Mouse (Mus musculus) neural tube, embryonic 13.5 days (tissue): ENCODE results near the gene Fen1. TPM values are rescaled to one million over a fixed set of nuclear protein-coding genes. Genes with fewer than 3 reads are reported as not detected.

Experiments used
- ATAC-seq: fragments of 200-750 bp; cut with Nextera tagmentation; 2 replicates; pipeline ENCODE4 v1.8.0; 2017; ENCODE audit warnings: low read depth, mild to moderate bottlenecking, moderate TSS enrichment, moderate library complexity
- H3K27ac ChIP-seq: fragments of 300-500 bp; sonication (generic); replicated peaks from 2 replicates; pipeline ENCODE4 v1.5.1; 2015; ENCODE audit warnings: moderate library complexity, mild to moderate bottlenecking, inconsistent platforms
- H3K27me3 ChIP-seq: fragments of 300-500 bp; sonication (generic); 2 replicates; pipeline ENCODE4 v1.6.1; 2015; ENCODE audit warnings: mild to moderate bottlenecking, inconsistent platforms
- H3K36me3 ChIP-seq: fragments of 300-500 bp; sonication (generic); 2 replicates; pipeline ENCODE4 v1.6.1; 2015; ENCODE audit warnings: mild to moderate bottlenecking, inconsistent platforms
- H3K4me1 ChIP-seq: fragments of 300-500 bp; sonication (generic); replicated peaks from 2 replicates; pipeline ENCODE4 v1.6.1; 2015; ENCODE audit warnings: inconsistent platforms
- H3K4me2 ChIP-seq: fragments of 300-500 bp; sonication (generic); 2 replicates; pipeline ENCODE4 v1.6.1; 2015; ENCODE audit warnings: inconsistent platforms, mild to moderate bottlenecking, moderate library complexity
- H3K4me3 ChIP-seq: fragments of 300-500 bp; sonication (generic); 2 replicates; pipeline ENCODE4 v1.5.1; 2015; ENCODE audit warnings: mild to moderate bottlenecking, inconsistent platforms
- H3K9ac ChIP-seq: fragments of 300-500 bp; sonication (generic); 2 replicates; pipeline ENCODE4 v1.6.1; 2015; ENCODE audit warnings: moderate library complexity, mild to moderate bottlenecking, inconsistent platforms
- H3K9me3 ChIP-seq: fragments of 300-500 bp; sonication (generic); 2 replicates; pipeline ENCODE4 v1.6.1; 2016; ENCODE audit warnings: inconsistent platforms
- WGBS: fragments of 180-500 bp; shearing (Covaris S2); methylation state at CpG from one replicate; pipeline ENCODE4 v1.1.7; 2015; 5-methylcytosine and 5-hydroxymethylcytosine counted together
- polyA plus RNA-seq: library from polyadenylated mRNA; unstranded; fragments of >200 nt; fragmentation: Nextera tagmentation; extraction: Ambion mirVana; gene quantifications from 2 replicates; pipeline ENCODE4 v1.2.1, GENCODE M21; 2015

Gene Fen1
- polyA plus RNA-seq, 1 experiment from 2014 or later: 31.6 TPM

GRCm38 (mm10) chr19:10189022-10189421, 14.9 kb downstream of the Fen1 start:
- WGBS: 96% methylated on average over 6 of the region's 6 CpGs
- Histone ChIP-seq H3K9me3 (no peaks in the 10 kb centered on the region), H3K27me3 (no peaks in the 10 kb centered on the region), H3K4me2 (no peak overlapping the region), H3K4me1 (peaks cover 50% of the 10 kb centered on the region), H3K27ac (no peak overlapping the region), H3K4me3 (no peak overlapping the region), H3K9ac (no peak overlapping the region), H3K36me3 (peaks cover 92% of the 10 kb centered on the region)
- no peak for ATAC-seq

- peaks cover 53% of the 10 kb centered on the region for H3K4me1 ChIP-seq
Measured at GRCm38 (mm10) chr19:10188281-10188811, 15.6 kb downstream of the Fen1 start.

GRCm38 (mm10) chr19:10186569-10186968, 17.4 kb downstream of the Fen1 start:
- no peaks in the 10 kb centered on the region for H3K9me3 ChIP-seq
- H3K27ac ChIP-seq: no peak overlapping the region
- ATAC-seq: no peak
- WGBS: 92% methylated on average over 8 of the region's 8 CpGs
- peaks cover 60% of the 10 kb centered on the region for H3K4me1 ChIP-seq
- H3K27me3 ChIP-seq: no peaks in the 10 kb centered on the region
- no peak overlapping the region for H3K4me3 ChIP-seq
- no peak overlapping the region for H3K4me2 ChIP-seq
- H3K36me3 ChIP-seq: peaks cover 67% of the 10 kb centered on the region
- H3K9ac ChIP-seq: no peak overlapping the region

More at GRCm38 (mm10) chr19:10188281-10188811, 15.6 kb downstream of the Fen1 start:
- no peak for ATAC-seq
- Histone ChIP-seq H3K27ac (peak overlapping the region; percentile 56), H3K36me3 (peaks cover 85% of the 10 kb centered on the region), H3K9me3 (no peaks in the 10 kb centered on the region), H3K27me3 (no peaks in the 10 kb centered on the region), H3K4me2 (no peak overlapping the region), H3K9ac (no peak overlapping the region), H3K4me3 (no peak overlapping the region)
- 62% methylated on average over 10 of the region's 10 CpGs for WGBS

GRCm38 (mm10) chr19:10185876-10186275, 18.1 kb downstream of the Fen1 start:
- no peaks in the 10 kb centered on the region for H3K9me3 ChIP-seq
- H3K4me3 ChIP-seq: no peak overlapping the region
- no peak overlapping the region for H3K4me2 ChIP-seq
- peaks cover 60% of the 10 kb centered on the region for H3K4me1 ChIP-seq
- 91% methylated on average over 3 of the region's 3 CpGs for WGBS
- 0 out of 2 replicates have a peak overlapping the region, but pooled peaks have one; percentile 31 for H3K9ac ChIP-seq
- no peak overlapping the region for H3K27ac ChIP-seq
- peaks cover 61% of the 10 kb centered on the region for H3K36me3 ChIP-seq
- H3K27me3 ChIP-seq: no peaks in the 10 kb centered on the region
- ATAC-seq: no peak

GRCm38 (mm10) chr19:10184096-10184495, 19.9 kb downstream of the Fen1 start:
- Histone ChIP-seq H3K9ac (peak overlapping the region; percentile 98), H3K36me3 (peaks cover 43% of the 10 kb centered on the region), H3K9me3 (no peaks in the 10 kb centered on the region), H3K4me3 (peak overlapping the region; percentile 82), H3K27me3 (no peaks in the 10 kb centered on the region), H3K27ac (peak overlapping the region; percentile 97), H3K4me1 (peaks cover 60% of the 10 kb centered on the region), H3K4me2 (peak overlapping the region; percentile 94)
- 0 out of 2 replicates have a peak, but pooled peaks have one; percentile 4 for ATAC-seq
- 7% methylated on average over 12 of the region's 12 CpGs for WGBS

GRCm38 (mm10) chr19:10183299-10183983, 20.5 kb downstream of the Fen1 start:
- ATAC-seq: peak; percentile 88
- Histone ChIP-seq H3K27me3 (no peaks in the 10 kb centered on the region), H3K27ac (peak overlapping the region; percentile 97), H3K4me3 (peak overlapping the region; percentile 82), H3K4me2 (peak overlapping the region; percentile 94), H3K9me3 (no peaks in the 10 kb centered on the region), H3K4me1 (peaks cover 53% of the 10 kb centered on the region), H3K36me3 (peaks cover 36% of the 10 kb centered on the region), H3K9ac (peak overlapping the region; percentile 98)
- 1% methylated on average over 35 of the region's 35 CpGs for WGBS

- peaks cover 30% of the 10 kb centered on the region for H3K36me3 ChIP-seq
- WGBS: 0% methylated on average over 69 of the region's 70 CpGs
- peak within 1 kb of the TSS; percentile 97 for H3K27ac ChIP-seq
- H3K9ac ChIP-seq: peak within 1 kb of the TSS; percentile 98
- H3K27me3 ChIP-seq: no peaks in the 10 kb centered on the region
- peak within 1 kb of the TSS; percentile 82 for H3K4me3 ChIP-seq
- no peaks in the 10 kb centered on the region for H3K9me3 ChIP-seq
- H3K4me1 ChIP-seq: peaks cover 47% of the 10 kb centered on the region
- ATAC-seq: peak; percentile 98
- H3K4me2 ChIP-seq: peak within 1 kb of the TSS; percentile 94
Measured at GRCm38 (mm10) chr19:10182670-10183298, 21.2 kb downstream of the Fen1 start, which contains the start of gene Fads1. Gene Fads1 (plus strand): TSS chr19:10182888.

GRCm38 (mm10) chr19:10182142-10182541, 21.8 kb downstream of the Fen1 start:
- peak overlapping the region; percentile 94 for H3K4me2 ChIP-seq
- H3K4me1 ChIP-seq: peaks cover 41% of the 10 kb centered on the region
- peak overlapping the region; percentile 82 for H3K4me3 ChIP-seq
- peak; percentile 0; the same call in 1 of the 2 replicates for ATAC-seq
- no peaks in the 10 kb centered on the region for H3K9me3 ChIP-seq
- 29% methylated on average over 7 of the region's 7 CpGs for WGBS
- H3K27ac ChIP-seq: peak overlapping the region; percentile 97
- peaks cover 23% of the 10 kb centered on the region for H3K36me3 ChIP-seq
- H3K9ac ChIP-seq: peak overlapping the region; percentile 98; the same call in 1 of the 2 replicates
- no peaks in the 10 kb centered on the region for H3K27me3 ChIP-seq

GRCm38 (mm10) chr19:10181225-10181624, 22.7 kb downstream of the Fen1 start:
- Histone ChIP-seq H3K4me1 (peaks cover 32% of the 10 kb centered on the region), H3K27me3 (no peaks in the 10 kb centered on the region), H3K36me3 (peaks cover 14% of the 10 kb centered on the region), H3K27ac (no peak overlapping the region), H3K9ac (no peak overlapping the region), H3K9me3 (no peaks in the 10 kb centered on the region), H3K4me2 (no peak overlapping the region), H3K4me3 (no peak overlapping the region)
- WGBS: 88% methylated on average over 7 of the region's 7 CpGs
- ATAC-seq: no peak

GRCm38 (mm10) chr19:10176941-10177372, 27.0 kb downstream of the Fen1 start:
- H3K27me3 ChIP-seq: no peaks in the 10 kb centered on the region
- 0 out of 2 replicates have a peak, but pooled peaks cover 3% of the 10 kb centered on the region for H3K4me1 ChIP-seq
- no peaks in the 10 kb centered on the region for H3K9me3 ChIP-seq
- H3K27ac ChIP-seq: no peak overlapping the region
- H3K4me3 ChIP-seq: no peak overlapping the region
- WGBS: 58% methylated on average over 7 of the region's 7 CpGs
- no peak overlapping the region for H3K9ac ChIP-seq
- no peaks in the 10 kb centered on the region for H3K36me3 ChIP-seq
- no peak for ATAC-seq
- H3K4me2 ChIP-seq: no peak overlapping the region

GRCm38 (mm10) chr19:10176477-10176876, 27.5 kb downstream of the Fen1 start:
- WGBS: 67% methylated on average over 1 of the region's 1 CpGs
- Histone ChIP-seq H3K4me2 (no peak overlapping the region), H3K27ac (no peak overlapping the region), H3K9me3 (no peaks in the 10 kb centered on the region), H3K27me3 (no peaks in the 10 kb centered on the region), H3K9ac (no peak overlapping the region), H3K4me1 (no peaks in the 10 kb centered on the region), H3K4me3 (no peak overlapping the region), H3K36me3 (no peaks in the 10 kb centered on the region)
- no peak for ATAC-seq

GRCm38 (mm10) chr19:10174956-10175355, 29.0 kb downstream of the Fen1 start:
- H3K27me3 ChIP-seq: no peaks in the 10 kb centered on the region
- no peaks in the 10 kb centered on the region for H3K4me1 ChIP-seq
- no peak overlapping the region for H3K4me3 ChIP-seq
- H3K9ac ChIP-seq: no peak overlapping the region
- ATAC-seq: no peak
- WGBS: 78% methylated on average over 4 of the region's 4 CpGs
- no peak overlapping the region for H3K4me2 ChIP-seq
- no peaks in the 10 kb centered on the region for H3K9me3 ChIP-seq
- H3K36me3 ChIP-seq: no peaks in the 10 kb centered on the region
- no peak overlapping the region for H3K27ac ChIP-seq
